Mouse (Mus musculus) limb, embryonic 12.5 days (tissue): ENCODE measurements around the gene Zar1l. TPM values are rescaled to one million over a fixed set of nuclear protein-coding genes. Genes with fewer than 3 reads are reported as not detected.
"Not testable (repeated sequence)": the region's sequence is repeated elsewhere in the genome, so short reads cannot be mapped to it uniquely, and the experiment has no call there.

ENCODE experiments used
- ATAC-seq: fragments of 200-750 bp; cut with Nextera tagmentation; 2 replicates; pipeline ENCODE4 v1.8.0; 2017; ENCODE audit warnings: low read depth, moderate TSS enrichment; ENCODE audit not compliant: insufficient number of reproducible peaks, insufficient read depth, low FRiP score, low TSS enrichment
- H3K27ac ChIP-seq: fragments of 300-500 bp; sonication (generic); 2 replicates; pipeline ENCODE4 v1.5.1; 2016; ENCODE audit warnings: mild to moderate bottlenecking, moderate library complexity
- H3K27me3 ChIP-seq: fragments of 300-500 bp; sonication (generic); 2 replicates; pipeline ENCODE4 v1.6.1; 2016; ENCODE audit warnings: mild to moderate bottlenecking, moderate library complexity
- H3K36me3 ChIP-seq: fragments of 300-500 bp; sonication (generic); 2 replicates; pipeline ENCODE4 v1.6.1; 2016; ENCODE audit warnings: mild to moderate bottlenecking, moderate library complexity
- H3K4me1 ChIP-seq: fragments of 300-500 bp; sonication (generic); replicated peaks from 2 replicates; pipeline ENCODE4 v1.6.1; 2016
- H3K4me2 ChIP-seq: fragments of 300-500 bp; sonication (generic); 2 replicates; pipeline ENCODE4 v1.6.1; 2016; ENCODE audit warnings: mild to moderate bottlenecking, moderate library complexity
- H3K4me3 ChIP-seq: fragments of 300-500 bp; sonication (generic); replicated peaks from 2 replicates; pipeline ENCODE4 v1.5.1; 2016; ENCODE audit warnings: mild to moderate bottlenecking
- H3K9ac ChIP-seq: fragments of 300-500 bp; sonication (generic); replicated peaks from 2 replicates; pipeline ENCODE4 v1.6.1; 2016; ENCODE audit warnings: mild to moderate bottlenecking, moderate library complexity
- H3K9me3 ChIP-seq: fragments of 300-500 bp; sonication (generic); 2 replicates; pipeline ENCODE4 v1.6.1; 2016; ENCODE audit warnings: mild to moderate bottlenecking, moderate library complexity
- WGBS: fragments of 180-500 bp; shearing (Covaris S2); methylation state at CpG from one replicate; pipeline ENCODE4 v1.1.7; 2016; 5-methylcytosine and 5-hydroxymethylcytosine counted together
- polyA plus RNA-seq: library from polyadenylated mRNA; unstranded; fragments of >200 nt; fragmentation: Nextera tagmentation; extraction: Ambion mirVana; gene quantifications from 2 replicates; pipeline ENCODE4 v1.2.1, GENCODE M21; 2016

Zar1l gene
- polyA plus RNA-seq, 1 experiment from 2014 or later, result not detected

- ATAC-seq, result peak; percentile 30; the same call in 1 of the 2 replicates
- H3K36me3 ChIP-seq, result peaks cover 4% of the 10 kb centered on the region; the same call in 1 of the 2 replicates
Measured at GRCm38 (mm10) chr5:150522867-150523234, 4.9 kb upstream of the Zar1l start.

GRCm38 (mm10) chr5:150521937-150522866, 4.2 kb upstream of the Zar1l start, which contains the start of gene Brca2:
Gene Brca2, plus strand, starts transcription at chr5:150522630.
- Histone ChIP-seq H3K9ac (peak within 1 kb of the TSS; percentile 95), H3K9me3 (no peaks in the 10 kb centered on the region), H3K4me2 (peak within 1 kb of the TSS; percentile 70), H3K4me1 (peaks cover 7% of the 10 kb centered on the region), H3K27ac (peak within 1 kb of the TSS; percentile 84), H3K36me3 (peaks cover 4% of the 10 kb centered on the region; the same call in 1 of the 2 replicates), H3K27me3 (no peaks in the 10 kb centered on the region), H3K4me3 (peak within 1 kb of the TSS; percentile 76)
- 7% methylated on average over 60 of the region's 63 CpGs for WGBS
- peak; percentile 89 for ATAC-seq

More at GRCm38 (mm10) chr5:150522867-150523234, 4.9 kb upstream of the Zar1l start:
- H3K4me3 ChIP-seq, result peak overlapping the region; percentile 76
- H3K27ac ChIP-seq, result peak overlapping the region; percentile 84
- peak overlapping the region; percentile 95 for H3K9ac ChIP-seq
- no peaks in the 10 kb centered on the region for H3K9me3 ChIP-seq
- peak overlapping the region; percentile 70 for H3K4me2 ChIP-seq
- WGBS, result 9% methylated on average over 11 of the region's 11 CpGs
- no peaks in the 10 kb centered on the region for H3K27me3 ChIP-seq
- H3K4me1 ChIP-seq, result peaks cover 7% of the 10 kb centered on the region

GRCm38 (mm10) chr5:150519551-150519950, 1.6 kb upstream of the Zar1l start:
- Histone ChIP-seq H3K27ac (no peak overlapping the region), H3K4me2 (no peak overlapping the region), H3K4me1 (peaks cover 7% of the 10 kb centered on the region), H3K36me3 (no peaks in the 10 kb centered on the region; the same call in 1 of the 2 replicates), H3K9ac (no peak overlapping the region), H3K27me3 (no peaks in the 10 kb centered on the region), H3K9me3 (no peaks in the 10 kb centered on the region), H3K4me3 (no peak overlapping the region)
- WGBS, result 95% methylated on average over 1 of the region's 1 CpGs
- no peak for ATAC-seq

GRCm38 (mm10) chr5:150514027-150514426, 3.9 kb downstream of the Zar1l start:
- ATAC-seq, result no peak
- no peaks in the 10 kb centered on the region for H3K4me1 ChIP-seq
- 82% methylated on average over 1 of the region's 1 CpGs for WGBS

GRCm38 (mm10) chr5:150513264-150513663, 4.7 kb downstream of the Zar1l start:
- no peaks in the 10 kb centered on the region for H3K4me1 ChIP-seq
- no peak overlapping the region for H3K4me2 ChIP-seq
- no peak overlapping the region for H3K9ac ChIP-seq
- H3K27ac ChIP-seq, result no peak overlapping the region
- H3K4me3 ChIP-seq, result no peak overlapping the region
- whole genome bisulfite sequencing, result 83% methylated on average over 4 of the region's 4 CpGs
- H3K27me3 ChIP-seq, result no peaks in the 10 kb centered on the region
- H3K9me3 ChIP-seq, result no peaks in the 10 kb centered on the region
- no peak for ATAC-seq
- no peaks in the 10 kb centered on the region for H3K36me3 ChIP-seq

More at GRCm38 (mm10) chr5:150514027-150514426, 3.9 kb downstream of the Zar1l start:
- H3K4me2 ChIP-seq, result no peak overlapping the region
- H3K9me3 ChIP-seq, result no peaks in the 10 kb centered on the region
- H3K27me3 ChIP-seq, result no peaks in the 10 kb centered on the region
- H3K9ac ChIP-seq, result no peak overlapping the region
- no peak overlapping the region for H3K4me3 ChIP-seq
- no peaks in the 10 kb centered on the region for H3K36me3 ChIP-seq
- H3K27ac ChIP-seq, result no peak overlapping the region

- no peaks in the 10 kb centered on the region for H3K9me3 ChIP-seq
- no peak overlapping the region for H3K4me2 ChIP-seq
- H3K27me3 ChIP-seq, result no peaks in the 10 kb centered on the region
- ATAC-seq, result no peak
- H3K9ac ChIP-seq, result no peak overlapping the region
- WGBS, result 79% methylated on average over 6 of the region's 6 CpGs
- H3K4me1 ChIP-seq, result no peaks in the 10 kb centered on the region
- H3K4me3 ChIP-seq, result no peak overlapping the region
- no peaks in the 10 kb centered on the region for H3K36me3 ChIP-seq
- H3K27ac ChIP-seq, result no peak overlapping the region
Measured at GRCm38 (mm10) chr5:150510451-150511225, 7.3 kb downstream of the Zar1l start.

GRCm38 (mm10) chr5:150495792-150496191, 22.2 kb downstream of the Zar1l start:
- Histone ChIP-seq H3K27ac (no peak overlapping the region), H3K9me3 (no peaks in the 10 kb centered on the region), H3K27me3 (no peaks in the 10 kb centered on the region), H3K4me3 (no peak overlapping the region), H3K36me3 (0 out of 2 replicates have a peak, but pooled peaks cover 7% of the 10 kb centered on the region), H3K4me2 (no peak overlapping the region), H3K9ac (no peak overlapping the region), H3K4me1 (0 out of 2 replicates have a peak, but pooled peaks cover 5% of the 10 kb centered on the region)
- ATAC-seq, result no peak
- 43% methylated on average over 6 of the region's 6 CpGs for WGBS

- peaks cover 13% of the 10 kb centered on the region; the same call in 1 of the 2 replicates for H3K4me1 ChIP-seq
- H3K4me2 ChIP-seq, H3K9me3 ChIP-seq, H3K36me3 ChIP-seq, H3K27me3 ChIP-seq, H3K4me3 ChIP-seq, H3K9ac ChIP-seq, ATAC-seq: not testable (repeated sequence)
- WGBS, result 90% methylated on average over 4 of the region's 4 CpGs
- peak overlapping the region; percentile 47; the same call in 1 of the 2 replicates for H3K27ac ChIP-seq
Measured at GRCm38 (mm10) chr5:150491573-150492173, 26.3 kb downstream of the Zar1l start.

GRCm38 (mm10) chr5:150490821-150491220, 27.1 kb downstream of the Zar1l start:
- 0 out of 2 replicates have a peak overlapping the region, but pooled peaks have one; percentile 8 for H3K4me2 ChIP-seq
- ATAC-seq, result peak; percentile 86; the same call in 1 of the 2 replicates
- WGBS, result 46% methylated on average over 8 of the region's 8 CpGs

GRCm38 (mm10) chr5:150490285-150490684, 27.7 kb downstream of the Zar1l start:
- H3K9ac ChIP-seq, result no peak overlapping the region
- no peaks in the 10 kb centered on the region for H3K27me3 ChIP-seq
- no peak overlapping the region for H3K4me2 ChIP-seq
- 75% methylated on average over 3 of the region's 3 CpGs for WGBS
- no peaks in the 10 kb centered on the region for H3K36me3 ChIP-seq
- no peak overlapping the region for H3K4me3 ChIP-seq
- H3K9me3 ChIP-seq, result no peaks in the 10 kb centered on the region
- ATAC-seq, result no peak
- H3K27ac ChIP-seq, result peak overlapping the region; percentile 45; the same call in 1 of the 2 replicates
- peaks cover 13% of the 10 kb centered on the region; the same call in 1 of the 2 replicates for H3K4me1 ChIP-seq

More at GRCm38 (mm10) chr5:150490821-150491220, 27.1 kb downstream of the Zar1l start:
- Histone ChIP-seq H3K27me3 (no peaks in the 10 kb centered on the region), H3K9me3 (no peaks in the 10 kb centered on the region), H3K4me3 (no peak overlapping the region), H3K4me1 (peaks cover 13% of the 10 kb centered on the region; the same call in 1 of the 2 replicates), H3K9ac (no peak overlapping the region), H3K36me3 (0 out of 2 replicates have a peak, but pooled peaks cover 2% of the 10 kb centered on the region), H3K27ac (peak overlapping the region; percentile 47; the same call in 1 of the 2 replicates)
